Comparison of ENCODE assay signal across 12 mouse cellular contexts in genomic region chr7:119739798-119740468, GRCm38 (mm10). TPM values are rescaled to one million over a fixed set of nuclear protein-coding genes. Genes with fewer than 3 reads are reported as not detected.
DNase-seq lines count a peak whose midpoint lies in the region; ATAC-seq and TF ChIP-seq lines count a peak whose summit lies in the region.
"Not testable (repeated sequence)": the region's sequence is repeated elsewhere in the genome, so short reads cannot be mapped to it uniquely, and the experiment has no call there.
"Had no signal": no experiment of that assay in that cellular context is flagged by ENCODE, and none has a peak within 500 bp of the region (broad histone marks: within the 10 kb centered on the region; RNA-seq: fewer than 3 reads in every experiment).

No protein-coding gene starts in this region.

- not testable (repeated sequence) for TF ChIP-seq CTCF in hindbrain, postnatal 0 days (IDR thresholded peaks at IDR 0.05; ENCODE audit: low read depth); stomach, postnatal 0 days (IDR thresholded peaks at IDR 0.05; ENCODE audit: low read depth)

- H3K27ac ChIP-seq in forebrain, embryonic 10.5 days, result peak overlapping the region; percentile 76
- not testable (repeated sequence) for H3K27ac ChIP-seq in heart, embryonic 12.5 days (ENCODE audit: poor library complexity, severe bottlenecking); hindbrain, postnatal 0 days; limb, embryonic 12.5 days; lung, embryonic 16.5 days (ENCODE audit: low read length); stomach, postnatal 0 days (replicated peaks)

- H3K4me3 ChIP-seq in forebrain, embryonic 10.5 days, result peak overlapping the region; percentile 50
- peak overlapping the region; percentile 47 for H3K4me3 ChIP-seq in heart, embryonic 12.5 days
- peak overlapping the region; percentile 35 for H3K4me3 ChIP-seq in hindbrain, postnatal 0 days (ENCODE audit: low read length)
- peak overlapping the region; percentile 41 for H3K4me3 ChIP-seq in limb, embryonic 12.5 days (replicated peaks)
- peak overlapping the region; percentile 42 for H3K4me3 ChIP-seq in lung, embryonic 16.5 days (ENCODE audit: low read length)
- H3K4me3 ChIP-seq in stomach, postnatal 0 days (ENCODE audit: low read depth, low read length), result peak overlapping the region; percentile 21; the same call in 1 of the 2 replicates

- H3K27me3 ChIP-seq in forebrain, embryonic 10.5 days (ENCODE audit: poor library complexity, severe bottlenecking), result peaks cover 12% of the 10 kb centered on the region; the same call in 1 of the 2 replicates
- H3K27me3 ChIP-seq in heart, embryonic 12.5 days (replicated peaks), result peaks cover 14% of the 10 kb centered on the region; the same call in 1 of the 2 replicates
- H3K27me3 ChIP-seq in hindbrain, postnatal 0 days (ENCODE audit: insufficient read depth, low read length); limb, embryonic 12.5 days; lung, embryonic 16.5 days (ENCODE audit: control insufficient read depth, insufficient read depth, low read depth, low read length); stomach, postnatal 0 days (ENCODE audit: control insufficient read depth, insufficient read depth, low read length): not testable (repeated sequence)

- 13% methylated on average over 30 of the region's 44 CpGs for WGBS in forebrain, embryonic 10.5 days
- 2% methylated on average over 34 of the region's 44 CpGs for WGBS in heart, embryonic 12.5 days
- 4% methylated on average over 30 of the region's 44 CpGs for WGBS in hindbrain, postnatal 0 days
- 7% methylated on average over 27 of the region's 44 CpGs for WGBS in limb, embryonic 12.5 days
- 2% methylated on average over 22 of the region's 44 CpGs for WGBS in lung, embryonic 16.5 days
- WGBS in stomach, postnatal 0 days, result 0% methylated on average over 7 of the region's 44 CpGs

- H3K4me1 ChIP-seq in forebrain, embryonic 10.5 days; heart, embryonic 12.5 days (replicated peaks); hindbrain, postnatal 0 days (ENCODE audit: insufficient read depth, low read length); limb, embryonic 12.5 days (replicated peaks); lung, embryonic 16.5 days (replicated peaks; ENCODE audit: control insufficient read depth, insufficient read depth, low read length); stomach, postnatal 0 days (replicated peaks; ENCODE audit: control insufficient read depth, insufficient read depth): not testable (repeated sequence)

- ATAC-seq in heart, embryonic 12.5 days (ENCODE audit: insufficient number of reproducible peaks, low FRiP score), result peak; percentile 71
- ATAC-seq in hindbrain, postnatal 0 days, result peak; percentile 84
- 0 out of 2 replicates have a peak, but pooled peaks have one; percentile 31 for ATAC-seq in limb, embryonic 12.5 days (ENCODE audit: insufficient number of reproducible peaks, insufficient read depth, low FRiP score, low TSS enrichment, low read depth)
- peak; percentile 76 for ATAC-seq in lung, embryonic 16.5 days (ENCODE audit: low read depth)
- peak; percentile 47; the same call in 1 of the 2 replicates for ATAC-seq in stomach, postnatal 0 days (ENCODE audit: low FRiP score, low TSS enrichment)

- peak overlapping the region; percentile 62; the same call in 1 of the 2 replicates for H3K9ac ChIP-seq in heart, embryonic 12.5 days
- H3K9ac ChIP-seq in hindbrain, postnatal 0 days (replicated peaks; ENCODE audit: low read length); stomach, postnatal 0 days (ENCODE audit: low read length): not testable (repeated sequence)
- peak overlapping the region; percentile 52; the same call in 1 of the 2 replicates for H3K9ac ChIP-seq in limb, embryonic 12.5 days (replicated peaks)
- H3K9ac ChIP-seq in lung, embryonic 16.5 days (ENCODE audit: low read length), result 0 out of 2 replicates have a peak overlapping the region, but pooled peaks have one; percentile 43

- H3K36me3 ChIP-seq in forebrain, embryonic 10.5 days (replicated peaks); heart, embryonic 12.5 days; hindbrain, postnatal 0 days (ENCODE audit: insufficient read depth, low read length); limb, embryonic 12.5 days; lung, embryonic 16.5 days (ENCODE audit: control insufficient read depth, insufficient read depth, low read length); stomach, postnatal 0 days (ENCODE audit: control insufficient read depth, insufficient read depth, low read length): not testable (repeated sequence)

- H3K4me2 ChIP-seq in heart, embryonic 12.5 days, result peak overlapping the region; percentile 69
- H3K4me2 ChIP-seq in hindbrain, postnatal 0 days (ENCODE audit: low read depth, low read length), result peak overlapping the region; percentile 53
- peak overlapping the region; percentile 52 for H3K4me2 ChIP-seq in limb, embryonic 12.5 days
- peak overlapping the region; percentile 57 for H3K4me2 ChIP-seq in lung, embryonic 16.5 days (ENCODE audit: low read depth, low read length)
- H3K4me2 ChIP-seq in stomach, postnatal 0 days (replicated peaks; ENCODE audit: low read depth), result peak overlapping the region; percentile 42

- DNase-seq in cerebellum, adult 11-12 months, result peak; percentile 10
- peak; percentile 32 for DNase-seq in forebrain, embryonic 10.5 days (ENCODE audit: extremely low spot score, low spot score)
- DNase-seq in hindbrain, postnatal 0 days (ENCODE audit: low spot score); stomach, postnatal 0 days (ENCODE audit: low spot score): not testable (repeated sequence)
- DNase-seq in neural tube, embryonic 10.5 days (ENCODE audit: extremely low spot score, low spot score), result peak; percentile 40

- TF ChIP-seq EP300 in stomach, postnatal 0 days (optimal IDR thresholded peaks at IDR 0.05), result not testable (repeated sequence)

- not testable (repeated sequence) for H3K9me3 ChIP-seq in forebrain, embryonic 10.5 days; heart, embryonic 12.5 days (replicated peaks); hindbrain, postnatal 0 days (ENCODE audit: low read length); limb, embryonic 12.5 days; lung, embryonic 16.5 days (ENCODE audit: control insufficient read depth, low read length); stomach, postnatal 0 days (ENCODE audit: control insufficient read depth, low read length)

RNA-seq across cellular contexts. Expression of gene Thumpd1, which starts 19.3 kb away (rescaled TPM):
- polyA plus RNA-seq in forebrain, embryonic 10.5 days (2016; fragmentation: Nextera tagmentation; extraction: Ambion mirVana), result 101 and 108 TPM in 2 replicates
- 58.4 and 59.6 TPM in 2 replicates for polyA plus RNA-seq in heart, embryonic 12.5 days (2016; fragmentation: Nextera tagmentation; extraction: Ambion mirVana)
- total RNA-seq in hindbrain, postnatal 0 days (2014; rRNA removed), result 24.4 and 29.0 TPM in 2 replicates
- 64.2 and 65.2 TPM in 2 replicates for polyA plus RNA-seq in hindbrain, postnatal 0 days (2015; fragmentation: Nextera tagmentation; extraction: Ambion mirVana)
- 89.0 and 90.0 TPM in 2 replicates for polyA plus RNA-seq in limb, embryonic 12.5 days (2016; fragmentation: Nextera tagmentation; extraction: Ambion mirVana)
- 60.3 and 60.6 TPM in 2 replicates for polyA plus RNA-seq in lung, embryonic 16.5 days (2015; fragmentation: Nextera tagmentation; extraction: Ambion mirVana)
- polyA plus RNA-seq in stomach, postnatal 0 days (2015; fragmentation: Nextera tagmentation; extraction: Ambion mirVana), result 34.2 and 34.4 TPM in 2 replicates

RNA-seq across cellular contexts. Expression of gene Acsm3, which starts 20.8 kb away (rescaled TPM):
- polyA plus RNA-seq in forebrain, embryonic 10.5 days (2016; fragmentation: Nextera tagmentation; extraction: Ambion mirVana), result 0.10 and 0.15 TPM in 2 replicates
- polyA plus RNA-seq in heart, embryonic 12.5 days (2016; fragmentation: Nextera tagmentation; extraction: Ambion mirVana), result 0.14 and 0.52 TPM in 2 replicates
- total RNA-seq in hindbrain, postnatal 0 days (2014; rRNA removed), result not detected in 2 replicates
- 0.09 TPM in 1 of 2 replicates, not detected in the other for polyA plus RNA-seq in hindbrain, postnatal 0 days (2015; fragmentation: Nextera tagmentation; extraction: Ambion mirVana)
- 0.13 and 0.36 TPM in 2 replicates for polyA plus RNA-seq in limb, embryonic 12.5 days (2016; fragmentation: Nextera tagmentation; extraction: Ambion mirVana)
- polyA plus RNA-seq in lung, embryonic 16.5 days (2015; fragmentation: Nextera tagmentation; extraction: Ambion mirVana), result 0.21 and 0.43 TPM in 2 replicates
- polyA plus RNA-seq in stomach, postnatal 0 days (2015; fragmentation: Nextera tagmentation; extraction: Ambion mirVana), result 9.7 and 10.5 TPM in 2 replicates
- polyA plus RNA-seq: activated CD4-positive, CD25-positive, alpha-beta regulatory T cell, adult 4 months had no signal

RNA-seq across cellular contexts. Expression of gene Acsm4, which starts 50.1 kb away (rescaled TPM):
- polyA plus RNA-seq in forebrain, embryonic 10.5 days (2016; fragmentation: Nextera tagmentation; extraction: Ambion mirVana), result 0.14 and 0.19 TPM in 2 replicates
- polyA plus RNA-seq in heart, embryonic 12.5 days (2016; fragmentation: Nextera tagmentation; extraction: Ambion mirVana), result not detected in 2 replicates
- not detected in 2 replicates for total RNA-seq in hindbrain, postnatal 0 days (2014; rRNA removed)
- not detected in 2 replicates for polyA plus RNA-seq in hindbrain, postnatal 0 days (2015; fragmentation: Nextera tagmentation; extraction: Ambion mirVana)
- polyA plus RNA-seq in limb, embryonic 12.5 days (2016; fragmentation: Nextera tagmentation; extraction: Ambion mirVana), result not detected in 2 replicates
- not detected in 2 replicates for polyA plus RNA-seq in lung, embryonic 16.5 days (2015; fragmentation: Nextera tagmentation; extraction: Ambion mirVana)
- not detected in 2 replicates for polyA plus RNA-seq in stomach, postnatal 0 days (2015; fragmentation: Nextera tagmentation; extraction: Ambion mirVana)
- total RNA-seq: gastrocnemius, postnatal 36 days; MEL had no signal
- polyA plus RNA-seq: activated CD4-positive, CD25-positive, alpha-beta regulatory T cell, adult 4 months; large intestine, adult 2 months had no signal

RNA-seq across cellular contexts. Expression of gene Rexo5, which starts 53.9 kb away (rescaled TPM):
- polyA plus RNA-seq in forebrain, embryonic 10.5 days (2016; fragmentation: Nextera tagmentation; extraction: Ambion mirVana), result 25.5 and 27.3 TPM in 2 replicates
- 18.7 and 22.8 TPM in 2 replicates for polyA plus RNA-seq in heart, embryonic 12.5 days (2016; fragmentation: Nextera tagmentation; extraction: Ambion mirVana)
- total RNA-seq in hindbrain, postnatal 0 days (2014; rRNA removed), result 3.9 and 4.4 TPM in 2 replicates
- polyA plus RNA-seq in hindbrain, postnatal 0 days (2015; fragmentation: Nextera tagmentation; extraction: Ambion mirVana), result 6.8 and 7.9 TPM in 2 replicates
- polyA plus RNA-seq in limb, embryonic 12.5 days (2016; fragmentation: Nextera tagmentation; extraction: Ambion mirVana), result 28.3 and 29.9 TPM in 2 replicates
- 26.2 and 29.1 TPM in 2 replicates for polyA plus RNA-seq in lung, embryonic 16.5 days (2015; fragmentation: Nextera tagmentation; extraction: Ambion mirVana)
- polyA plus RNA-seq in stomach, postnatal 0 days (2015; fragmentation: Nextera tagmentation; extraction: Ambion mirVana), result 4.4 and 4.8 TPM in 2 replicates

RNA-seq across cellular contexts. Expression of gene Eri2, which starts 53.9 kb away (rescaled TPM):
- polyA plus RNA-seq in forebrain, embryonic 10.5 days (2016; fragmentation: Nextera tagmentation; extraction: Ambion mirVana), result 34.6 and 36.0 TPM in 2 replicates
- 17.4 and 17.8 TPM in 2 replicates for polyA plus RNA-seq in heart, embryonic 12.5 days (2016; fragmentation: Nextera tagmentation; extraction: Ambion mirVana)
- 8.2 and 9.6 TPM in 2 replicates for total RNA-seq in hindbrain, postnatal 0 days (2014; rRNA removed)
- 8.7 and 10.4 TPM in 2 replicates for polyA plus RNA-seq in hindbrain, postnatal 0 days (2015; fragmentation: Nextera tagmentation; extraction: Ambion mirVana)
- polyA plus RNA-seq in limb, embryonic 12.5 days (2016; fragmentation: Nextera tagmentation; extraction: Ambion mirVana), result 29.7 and 30.6 TPM in 2 replicates
- 25.6 and 29.5 TPM in 2 replicates for polyA plus RNA-seq in lung, embryonic 16.5 days (2015; fragmentation: Nextera tagmentation; extraction: Ambion mirVana)
- 6.2 and 6.3 TPM in 2 replicates for polyA plus RNA-seq in stomach, postnatal 0 days (2015; fragmentation: Nextera tagmentation; extraction: Ambion mirVana)

Comparison
In these comparisons a context has a peak if more than half of its experiments do, and no peak if none do; other contexts are left out.
1. ATAC-seq: peak in every context shown above with its lines; median percentile 84 in hindbrain, postnatal 0 days; 76 in lung, embryonic 16.5 days; 71 in heart, embryonic 12.5 days; 47 in stomach, postnatal 0 days; 31 in limb, embryonic 12.5 days.